Mouse (Mus musculus): Measurements from ENCODE around the gene Ccdc149. TPM values are rescaled to one million over a fixed set of nuclear protein-coding genes. Genes with fewer than 3 reads are reported as not detected.

Ccdc149 gene
- polyA plus RNA-seq, 1 experiment from 2014 or later, result 15.4 TPM

DNA sequence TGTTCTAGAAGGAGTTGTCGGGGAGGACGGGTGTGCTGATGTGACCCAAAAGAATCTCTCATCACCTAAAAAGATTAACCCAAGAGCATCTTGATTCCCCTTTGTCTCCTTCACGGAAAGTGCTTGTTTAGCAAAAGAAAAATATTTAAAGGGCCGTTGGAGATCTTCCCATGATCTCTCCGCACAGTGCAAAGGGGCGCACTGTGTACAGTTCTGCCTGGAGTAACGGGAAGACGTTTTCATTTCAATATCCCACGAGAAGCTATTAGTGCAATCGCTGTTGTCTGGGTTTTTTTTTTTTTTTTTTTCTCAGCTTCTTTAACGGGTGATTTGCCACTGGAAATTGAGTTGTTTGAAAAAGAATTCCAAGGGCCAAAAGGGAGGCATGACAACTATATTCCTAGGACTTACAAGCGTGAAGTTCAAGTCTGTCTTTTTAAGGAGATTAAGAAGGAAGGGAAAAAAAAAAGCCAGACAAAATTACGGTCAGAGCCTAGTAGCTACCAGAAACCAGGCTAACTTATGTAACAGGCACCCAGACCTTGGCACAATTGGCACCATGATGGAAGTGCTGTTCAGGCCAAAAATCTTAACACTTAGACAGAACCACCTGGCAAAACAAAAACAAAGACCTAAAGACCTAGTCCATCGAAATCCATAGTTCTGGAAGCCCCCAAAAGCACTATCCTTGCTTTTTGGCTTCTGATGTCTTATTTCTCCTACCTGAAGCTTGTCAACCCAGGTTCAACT, 41.4 kb downstream of the Ccdc149 start:
- H3K27ac ChIP-seq (ENCODE audit: low read length), result no peak overlapping the region
- ATAC-seq, result peak; percentile 61; the same call in 1 of the 2 replicates

GRCm38 (mm10) chr5:52428613-52429012, 42.7 kb downstream of the Ccdc149 start:
- Histone ChIP-seq H3K4me1 (ENCODE audit: control insufficient read depth, insufficient read depth, low read length) (peaks cover 3% of the 10 kb centered on the region; the same call in 1 of the 2 replicates), H3K4me3 (ENCODE audit: low read depth, low read length) (no peak overlapping the region), H3K9ac (ENCODE audit: low read depth, low read length) (no peak overlapping the region), H3K36me3 (ENCODE audit: control insufficient read depth, insufficient read depth, low read length) (no peaks in the 10 kb centered on the region), H3K27me3 (ENCODE audit: control insufficient read depth, insufficient read depth, low read depth, low read length) (no peaks in the 10 kb centered on the region), H3K4me2 (ENCODE audit: low read length) (no peak overlapping the region), H3K27ac (ENCODE audit: low read length) (no peak overlapping the region), H3K9me3 (replicated peaks; ENCODE audit: control insufficient read depth, low read length, poor library complexity, severe bottlenecking) (no peaks in the 10 kb centered on the region)
- ATAC-seq, result no peak
- 63% methylated on average over 4 of the region's 4 CpGs for WGBS

More for the DNA sequence above, 41.4 kb downstream of the Ccdc149 start:
- Histone ChIP-seq H3K36me3 (ENCODE audit: control insufficient read depth, insufficient read depth, low read length) (no peaks in the 10 kb centered on the region), H3K4me2 (ENCODE audit: low read length) (no peak overlapping the region), H3K27me3 (ENCODE audit: control insufficient read depth, insufficient read depth, low read depth, low read length) (no peaks in the 10 kb centered on the region), H3K9me3 (replicated peaks; ENCODE audit: control insufficient read depth, low read length, poor library complexity, severe bottlenecking) (no peaks in the 10 kb centered on the region), H3K9ac (ENCODE audit: low read depth, low read length) (no peak overlapping the region), H3K4me3 (ENCODE audit: low read depth, low read length) (no peak overlapping the region), H3K4me1 (ENCODE audit: control insufficient read depth, insufficient read depth, low read length) (peaks cover 3% of the 10 kb centered on the region; the same call in 1 of the 2 replicates)
- 36% methylated on average over 14 of the region's 14 CpGs for WGBS

- no peak for ATAC-seq
- Histone ChIP-seq H3K4me3 (ENCODE audit: low read depth, low read length) (no peak overlapping the region), H3K4me2 (ENCODE audit: low read length) (no peak overlapping the region), H3K4me1 (ENCODE audit: control insufficient read depth, insufficient read depth, low read length) (peaks cover 3% of the 10 kb centered on the region; the same call in 1 of the 2 replicates), H3K9ac (ENCODE audit: low read depth, low read length) (no peak overlapping the region), H3K9me3 (replicated peaks; ENCODE audit: control insufficient read depth, low read length, poor library complexity, severe bottlenecking) (no peaks in the 10 kb centered on the region), H3K27ac (ENCODE audit: low read length) (no peak overlapping the region), H3K27me3 (ENCODE audit: control insufficient read depth, insufficient read depth, low read depth, low read length) (no peaks in the 10 kb centered on the region), H3K36me3 (ENCODE audit: control insufficient read depth, insufficient read depth, low read length) (no peaks in the 10 kb centered on the region)
- WGBS, result 88% methylated on average over 9 of the region's 9 CpGs
Observed at GRCm38 (mm10) chr5:52425819-52426218, 45.5 kb downstream of the Ccdc149 start.

DNA sequence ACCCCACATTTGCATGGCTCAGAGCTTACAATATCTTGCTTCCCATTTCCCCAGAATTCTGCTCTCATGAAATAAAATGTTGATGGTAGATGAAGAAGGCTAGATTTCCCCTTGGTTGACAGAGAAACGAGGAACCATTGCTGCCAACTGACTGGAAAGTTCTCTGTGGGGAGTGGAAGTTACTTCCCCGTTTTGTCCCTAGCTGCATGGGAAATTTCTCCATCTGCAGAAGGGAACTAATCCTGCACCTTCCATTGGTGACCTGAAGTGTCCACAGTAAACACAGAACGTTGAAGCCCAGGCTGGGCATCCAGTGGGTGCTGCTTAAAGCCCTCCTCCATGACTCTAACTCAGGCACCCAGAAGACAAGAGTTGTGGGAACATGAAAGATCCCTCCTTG, 47.4 kb downstream of the Ccdc149 start:
- Histone ChIP-seq H3K4me3 (ENCODE audit: low read depth, low read length) (no peak overlapping the region), H3K36me3 (ENCODE audit: control insufficient read depth, insufficient read depth, low read length) (no peaks in the 10 kb centered on the region), H3K9me3 (replicated peaks; ENCODE audit: control insufficient read depth, low read length, poor library complexity, severe bottlenecking) (no peaks in the 10 kb centered on the region), H3K4me2 (ENCODE audit: low read length) (no peak overlapping the region), H3K9ac (ENCODE audit: low read depth, low read length) (no peak overlapping the region), H3K27me3 (ENCODE audit: control insufficient read depth, insufficient read depth, low read depth, low read length) (no peaks in the 10 kb centered on the region), H3K4me1 (ENCODE audit: control insufficient read depth, insufficient read depth, low read length) (no peaks in the 10 kb centered on the region), H3K27ac (ENCODE audit: low read length) (no peak overlapping the region)
- ATAC-seq, result no peak
- 78% methylated on average over 3 of the region's 3 CpGs for WGBS

DNA sequence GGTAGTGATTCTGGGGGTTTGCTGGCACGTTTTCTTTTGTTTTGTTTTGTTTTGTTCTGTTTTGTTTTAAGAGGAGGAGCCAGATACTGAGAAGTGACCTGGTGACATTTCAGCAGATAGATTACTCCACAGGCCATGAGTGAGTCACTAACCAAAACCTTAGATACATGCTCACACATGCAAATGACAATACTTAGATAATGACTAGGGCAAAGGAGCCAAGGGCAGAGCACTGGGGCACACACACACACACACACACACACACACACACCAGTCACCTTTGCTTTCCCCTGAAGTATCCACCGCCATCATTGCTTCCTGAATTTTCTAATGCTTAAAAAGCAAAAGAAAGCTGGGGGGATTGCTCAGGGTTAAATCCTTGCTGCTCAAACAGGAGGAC, 54.8 kb downstream of the Ccdc149 start:
- WGBS, result 72% methylated on average over 2 of the region's 2 CpGs
- H3K9me3 ChIP-seq (replicated peaks; ENCODE audit: control insufficient read depth, low read length, poor library complexity, severe bottlenecking), result no peaks in the 10 kb centered on the region
- no peak overlapping the region for H3K4me3 ChIP-seq (ENCODE audit: low read depth, low read length)
- H3K27ac ChIP-seq (ENCODE audit: low read length), result no peak overlapping the region
- H3K9ac ChIP-seq (ENCODE audit: low read depth, low read length), result no peak overlapping the region
- no peak for ATAC-seq
- H3K4me2 ChIP-seq (ENCODE audit: low read length), result no peak overlapping the region
- no peaks in the 10 kb centered on the region for H3K27me3 ChIP-seq (ENCODE audit: control insufficient read depth, insufficient read depth, low read depth, low read length)
- no peaks in the 10 kb centered on the region for H3K36me3 ChIP-seq (ENCODE audit: control insufficient read depth, insufficient read depth, low read length)
- no peaks in the 10 kb centered on the region for H3K4me1 ChIP-seq (ENCODE audit: control insufficient read depth, insufficient read depth, low read length)

- no peaks in the 10 kb centered on the region for H3K9me3 ChIP-seq (replicated peaks; ENCODE audit: control insufficient read depth, low read length, poor library complexity, severe bottlenecking)
- no peak overlapping the region for H3K4me2 ChIP-seq (ENCODE audit: low read length)
- H3K4me1 ChIP-seq (ENCODE audit: control insufficient read depth, insufficient read depth, low read length), result no peaks in the 10 kb centered on the region
- no peak overlapping the region for H3K27ac ChIP-seq (ENCODE audit: low read length)
- no peaks in the 10 kb centered on the region for H3K36me3 ChIP-seq (ENCODE audit: control insufficient read depth, insufficient read depth, low read length)
- ATAC-seq, result no peak
- H3K9ac ChIP-seq (ENCODE audit: low read depth, low read length), result no peak overlapping the region
- no peak overlapping the region for H3K4me3 ChIP-seq (ENCODE audit: low read depth, low read length)
- no peaks in the 10 kb centered on the region for H3K27me3 ChIP-seq (ENCODE audit: control insufficient read depth, insufficient read depth, low read depth, low read length)
- WGBS, result 94% methylated on average over 6 of the region's 6 CpGs
Observed at GRCm38 (mm10) chr5:52415917-52416316, 55.4 kb downstream of the Ccdc149 start.

DNA sequence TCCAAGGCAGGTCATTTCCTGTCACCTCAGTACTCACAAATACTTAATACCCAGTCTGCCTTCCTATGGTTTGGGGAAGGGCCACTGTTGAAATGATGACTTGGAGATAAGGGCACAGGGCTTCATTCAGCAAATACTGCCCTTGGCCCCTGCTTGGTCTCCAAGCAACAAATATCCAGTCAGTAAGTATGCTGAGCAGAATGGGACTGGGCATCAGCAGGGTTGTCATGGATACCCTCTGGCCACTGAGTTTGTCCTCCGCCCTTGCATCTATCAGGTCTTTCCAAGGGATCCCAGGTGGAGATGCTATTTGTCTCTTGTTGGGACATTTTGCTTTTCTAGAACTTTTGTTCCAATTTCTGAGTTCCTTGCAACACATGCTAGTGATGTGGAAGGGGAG, 56.1 kb downstream of the Ccdc149 start:
- no peak overlapping the region for H3K27ac ChIP-seq (ENCODE audit: low read length)
- no peaks in the 10 kb centered on the region for H3K4me1 ChIP-seq (ENCODE audit: control insufficient read depth, insufficient read depth, low read length)
- no peaks in the 10 kb centered on the region for H3K36me3 ChIP-seq (ENCODE audit: control insufficient read depth, insufficient read depth, low read length)
- no peak overlapping the region for H3K4me2 ChIP-seq (ENCODE audit: low read length)
- 53% methylated on average over 1 of the region's 1 CpGs for WGBS
- H3K9me3 ChIP-seq (replicated peaks; ENCODE audit: control insufficient read depth, low read length, poor library complexity, severe bottlenecking), result no peaks in the 10 kb centered on the region
- no peak overlapping the region for H3K9ac ChIP-seq (ENCODE audit: low read depth, low read length)
- no peak overlapping the region for H3K4me3 ChIP-seq (ENCODE audit: low read depth, low read length)
- ATAC-seq, result no peak
- H3K27me3 ChIP-seq (ENCODE audit: control insufficient read depth, insufficient read depth, low read depth, low read length), result no peaks in the 10 kb centered on the region

- Histone ChIP-seq H3K9me3 (replicated peaks; ENCODE audit: control insufficient read depth, low read length, poor library complexity, severe bottlenecking) (no peaks in the 10 kb centered on the region), H3K4me1 (ENCODE audit: control insufficient read depth, insufficient read depth, low read length) (no peaks in the 10 kb centered on the region), H3K9ac (ENCODE audit: low read depth, low read length) (no peak overlapping the region), H3K27me3 (ENCODE audit: control insufficient read depth, insufficient read depth, low read depth, low read length) (no peaks in the 10 kb centered on the region), H3K4me2 (ENCODE audit: low read length) (no peak overlapping the region), H3K4me3 (ENCODE audit: low read depth, low read length) (no peak overlapping the region), H3K36me3 (ENCODE audit: control insufficient read depth, insufficient read depth, low read length) (no peaks in the 10 kb centered on the region), H3K27ac (ENCODE audit: low read length) (no peak overlapping the region)
- ATAC-seq, result no peak
- 64% methylated on average over 3 of the region's 3 CpGs for WGBS
Observed at GRCm38 (mm10) chr5:52411567-52411966, 59.8 kb downstream of the Ccdc149 start.

DNA sequence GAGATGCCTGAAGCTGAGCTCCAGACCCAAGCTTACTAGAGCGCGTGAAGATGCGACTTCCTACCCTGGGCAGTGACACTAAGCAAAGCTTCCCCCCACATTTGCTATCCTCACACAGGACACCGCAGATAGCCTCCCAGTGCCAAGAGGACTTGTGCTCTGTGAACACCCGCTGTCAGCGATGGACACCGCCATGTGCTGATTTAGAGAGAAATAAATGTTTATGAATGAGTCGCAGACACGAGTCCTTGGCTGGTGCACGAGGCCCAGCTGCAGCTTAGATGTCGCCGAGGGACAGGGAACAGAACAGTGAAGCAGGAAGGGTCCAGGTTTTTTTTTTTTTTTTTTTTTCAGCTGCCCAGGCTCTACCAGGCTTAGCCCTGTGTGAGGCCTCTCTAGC, 61.1 kb downstream of the Ccdc149 start:
- no peaks in the 10 kb centered on the region for H3K4me1 ChIP-seq (ENCODE audit: control insufficient read depth, insufficient read depth, low read length)
- no peak overlapping the region for H3K9ac ChIP-seq (ENCODE audit: low read depth, low read length)
- H3K36me3 ChIP-seq (ENCODE audit: control insufficient read depth, insufficient read depth, low read length), result no peaks in the 10 kb centered on the region
- no peak overlapping the region for H3K4me2 ChIP-seq (ENCODE audit: low read length)
- no peak overlapping the region for H3K27ac ChIP-seq (ENCODE audit: low read length)
- 79% methylated on average over 12 of the region's 12 CpGs for WGBS
- no peaks in the 10 kb centered on the region for H3K27me3 ChIP-seq (ENCODE audit: control insufficient read depth, insufficient read depth, low read depth, low read length)
- no peak overlapping the region for H3K4me3 ChIP-seq (ENCODE audit: low read depth, low read length)
- no peaks in the 10 kb centered on the region for H3K9me3 ChIP-seq (replicated peaks; ENCODE audit: control insufficient read depth, low read length, poor library complexity, severe bottlenecking)
- no peak for ATAC-seq
